50 mouse cellular contexts compared by ENCODE assay signal in genomic region chrX:127091282-127091681, GRCm38 (mm10). TPM values are rescaled to one million over a fixed set of nuclear protein-coding genes. Genes with fewer than 3 reads are reported as not detected.
"Had no signal": no experiment of that assay in that cellular context is flagged by ENCODE, and none has a peak within 500 bp of the region (broad histone marks: within the 10 kb centered on the region; RNA-seq: fewer than 3 reads in every experiment).

No protein-coding gene starts in this region.

- H3K4me3 ChIP-seq: heart, embryonic 12.5 days; heart, embryonic 13.5 days; heart, embryonic 15.5 days; hindbrain, embryonic 10.5 days; hindbrain, embryonic 12.5 days; hindbrain, embryonic 13.5 days; hindbrain, embryonic 15.5 days; kidney, embryonic 15.5 days; layer of hippocampus, adult 2 months; left cerebral cortex, adult 2 months had no signal

- H3K4me1 ChIP-seq: heart, embryonic 12.5 days; heart, embryonic 13.5 days; heart, embryonic 15.5 days; hindbrain, embryonic 10.5 days; hindbrain, embryonic 12.5 days; hindbrain, embryonic 13.5 days; hindbrain, embryonic 15.5 days; kidney, embryonic 15.5 days had no signal

- DNase-seq: heart, postnatal 10 days; heart, postnatal 14 days; heart, postnatal 36 days; heart, postnatal 4 days; kidney, adult 11 months; kidney, adult 18-20 months; kidney, adult 2 months; kidney, adult 8-10 months; kidney, adult 9 months; kidney, postnatal 10 days; kidney, postnatal 14 days; kidney, postnatal 25 days; kidney, postnatal 36 days; kidney, postnatal 4 days; layer of hippocampus, adult 9-11 months; layer of hippocampus, postnatal 36 days had no signal

- H3K27me3 ChIP-seq: heart, embryonic 12.5 days; heart, embryonic 13.5 days; heart, embryonic 15.5 days; hindbrain, embryonic 12.5 days; hindbrain, embryonic 13.5 days; hindbrain, embryonic 15.5 days; kidney, embryonic 15.5 days had no signal

- H3K27ac ChIP-seq: heart, embryonic 13.5 days; heart, embryonic 15.5 days; hindbrain, embryonic 10.5 days; hindbrain, embryonic 12.5 days; hindbrain, embryonic 13.5 days; hindbrain, embryonic 14.5 days; hindbrain, embryonic 15.5 days; hindbrain, postnatal 0 days; kidney, embryonic 15.5 days; kidney, postnatal 0 days; layer of hippocampus, adult 2 months; left cerebral cortex, adult 2 months had no signal

- ATAC-seq: hindbrain, embryonic 16.5 days; hindbrain, postnatal 0 days; inflammation-experienced regulatory T-cells, adult 6 months; intestine, embryonic 16.5 days; intestine, postnatal 0 days had no signal

- H3K36me3 ChIP-seq: heart, embryonic 12.5 days; heart, embryonic 13.5 days; heart, embryonic 15.5 days; hindbrain, embryonic 10.5 days; hindbrain, embryonic 12.5 days; hindbrain, embryonic 13.5 days; hindbrain, embryonic 15.5 days; kidney, embryonic 15.5 days had no signal

- H3K9me3 ChIP-seq: heart, embryonic 12.5 days; heart, embryonic 15.5 days; hindbrain, embryonic 10.5 days; hindbrain, embryonic 12.5 days; hindbrain, embryonic 13.5 days; hindbrain, embryonic 15.5 days; kidney, embryonic 15.5 days had no signal

- H3K4me2 ChIP-seq: heart, embryonic 12.5 days; heart, embryonic 13.5 days; heart, embryonic 15.5 days; hindbrain, embryonic 12.5 days; hindbrain, embryonic 13.5 days; hindbrain, embryonic 14.5 days; hindbrain, embryonic 15.5 days; kidney, embryonic 15.5 days had no signal

- H3K9ac ChIP-seq: heart, embryonic 12.5 days; heart, embryonic 13.5 days; heart, embryonic 15.5 days; hindbrain, embryonic 12.5 days; hindbrain, embryonic 13.5 days; hindbrain, embryonic 14.5 days; hindbrain, embryonic 15.5 days; kidney, embryonic 15.5 days had no signal

RNA-seq across cellular contexts. Expression of gene Gm382, which starts 51.5 kb away (rescaled TPM):
- total RNA-seq: heart, postnatal 10 days; heart, postnatal 14 days; heart, postnatal 25 days; heart, postnatal 36 days; heart, postnatal 4 days; hematopoietic stem cell, adult 5-6 weeks; hindbrain, postnatal 0 days; layer of hippocampus, adult 18-20 months; layer of hippocampus, adult 2 months; layer of hippocampus, adult 8-10 months; layer of hippocampus, postnatal 10 days; layer of hippocampus, postnatal 14 days; layer of hippocampus, postnatal 25 days; layer of hippocampus, postnatal 36 days; left cerebral cortex, adult 18-20 months; left cerebral cortex, adult 2 months; left cerebral cortex, adult 8-10 months had no signal
- polyA plus RNA-seq: heart, embryonic 12.5 days; heart, embryonic 13.5 days; heart, embryonic 14.5 days; heart, embryonic 15.5 days; heart, embryonic 16.5 days; heart, postnatal 0 days; hindbrain, embryonic 10.5 days; hindbrain, embryonic 11.5 days; hindbrain, embryonic 12.5 days; hindbrain, embryonic 13.5 days; hindbrain, embryonic 14.5 days; hindbrain, embryonic 15.5 days; hindbrain, embryonic 16.5 days; hindbrain, postnatal 0 days; inflammation-experienced regulatory T-cells, adult 6 months; intestine, embryonic 14.5 days; intestine, embryonic 16.5 days; intestine, postnatal 0 days; kidney, adult 2 months; kidney, embryonic 14.5 days; kidney, embryonic 15.5 days; kidney, embryonic 16.5 days; kidney, postnatal 0 days; large intestine, adult 2 months had no signal
